Mouse (Mus musculus) cerebellum, postnatal 36 days (tissue): ENCODE measurements around the gene Nr4a1.

Source experiments
- DNase-seq, 2 experiments: peaks; one replicate each; pipeline ENCODE4 v3.0.0; 2021 to 2022; ENCODE audit warnings: mixed read lengths in 2 of 2

The Nr4a1 gene

DNA sequence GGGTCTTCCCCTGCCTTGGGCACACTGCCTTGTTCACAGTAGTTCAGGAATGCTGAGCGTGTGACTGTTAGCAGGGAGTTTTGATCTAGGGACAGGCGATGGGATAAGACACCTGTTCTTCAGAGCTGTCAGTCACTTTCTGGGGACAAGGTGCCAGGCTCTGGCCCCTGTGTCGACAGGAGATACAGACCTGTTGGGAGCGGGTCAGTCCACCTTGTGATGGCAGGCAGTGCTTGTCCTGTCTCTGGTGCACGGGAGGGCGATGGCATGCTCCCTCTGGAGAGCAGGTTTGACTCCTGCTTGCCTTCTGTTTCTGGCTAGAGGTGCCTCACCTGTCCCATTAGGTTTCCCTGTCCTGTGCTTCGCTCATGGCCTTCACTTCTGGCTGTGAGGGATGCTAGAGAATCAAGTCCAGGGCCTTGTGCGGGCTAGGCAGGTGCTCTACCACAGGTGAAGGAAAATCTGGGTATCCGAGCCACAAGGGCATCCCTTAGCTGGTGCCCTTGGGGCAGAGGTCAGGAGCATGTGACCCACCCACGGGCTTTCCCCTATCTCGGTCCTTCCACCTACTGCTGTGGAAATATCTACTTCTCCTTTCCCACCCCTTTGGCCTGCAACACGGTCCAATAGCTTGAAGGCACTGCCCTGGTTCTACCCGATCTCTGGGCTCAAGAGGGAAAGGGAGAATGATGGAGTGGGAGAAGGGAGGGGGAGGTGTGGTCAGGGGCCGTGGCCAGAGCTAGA lies 2.6 kb downstream of the Nr4a1 start:
- DNase-seq, result no peak

DNA sequence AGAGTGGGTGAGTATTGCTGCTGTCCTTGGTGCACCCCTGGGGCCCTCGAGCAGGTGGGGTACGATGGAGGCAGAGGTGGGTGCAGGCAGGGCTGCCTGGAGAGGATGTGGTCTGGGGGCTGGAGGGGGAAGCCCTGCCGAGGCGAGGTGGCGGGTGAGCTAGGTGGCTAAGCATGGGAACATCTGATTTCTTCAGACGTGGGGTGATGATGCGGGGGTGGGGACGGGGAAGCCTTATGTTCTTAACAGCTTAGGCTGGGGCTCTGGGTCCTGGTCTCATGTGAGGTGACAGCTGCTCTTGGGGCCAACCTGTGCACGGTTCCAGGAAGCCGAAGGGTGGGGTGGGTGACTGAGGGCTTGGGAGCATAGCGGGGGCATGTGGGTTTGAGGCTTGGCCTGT lies 4.4 kb downstream of the Nr4a1 start:
- no peak for DNase-seq

DNA sequence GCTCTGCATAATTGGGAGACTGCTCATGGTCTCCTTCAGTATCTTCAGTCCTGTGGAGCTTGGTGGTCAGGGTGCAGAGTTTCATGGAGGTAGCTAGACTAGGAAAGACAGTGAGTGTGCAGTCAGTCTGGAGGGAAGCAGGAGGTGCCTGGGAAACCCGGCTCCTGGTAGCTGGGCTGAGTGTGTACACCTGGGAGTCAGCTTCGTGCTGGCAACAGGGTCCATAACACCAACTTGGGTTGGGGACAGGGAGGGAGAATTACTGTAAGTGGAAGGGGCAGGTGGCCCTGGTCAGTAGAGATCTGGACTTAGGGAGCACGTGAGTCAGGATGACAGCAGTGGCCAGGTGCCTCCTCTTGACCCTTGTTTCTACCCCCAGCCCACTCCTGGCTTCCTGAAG lies 5.9 kb downstream of the Nr4a1 start:
- DNase-seq, result no peak

GRCm38 (mm10) chr15:101260387-101260786 lies 6.3 kb downstream of the Nr4a1 start:
- DNase-seq, result peak; percentile 27 to 35

- DNase-seq, result no peak
Observed at GRCm38 (mm10) chr15:101260874-101261622, 7.0 kb downstream of the Nr4a1 start.

GRCm38 (mm10) chr15:101262502-101262901 lies 8.4 kb downstream of the Nr4a1 start:
- no peak for DNase-seq

- DNase-seq, result peak; percentile 85 to 87
Observed at GRCm38 (mm10) chr15:101266132-101266963, 12.3 kb downstream of the Nr4a1 start.

DNA sequence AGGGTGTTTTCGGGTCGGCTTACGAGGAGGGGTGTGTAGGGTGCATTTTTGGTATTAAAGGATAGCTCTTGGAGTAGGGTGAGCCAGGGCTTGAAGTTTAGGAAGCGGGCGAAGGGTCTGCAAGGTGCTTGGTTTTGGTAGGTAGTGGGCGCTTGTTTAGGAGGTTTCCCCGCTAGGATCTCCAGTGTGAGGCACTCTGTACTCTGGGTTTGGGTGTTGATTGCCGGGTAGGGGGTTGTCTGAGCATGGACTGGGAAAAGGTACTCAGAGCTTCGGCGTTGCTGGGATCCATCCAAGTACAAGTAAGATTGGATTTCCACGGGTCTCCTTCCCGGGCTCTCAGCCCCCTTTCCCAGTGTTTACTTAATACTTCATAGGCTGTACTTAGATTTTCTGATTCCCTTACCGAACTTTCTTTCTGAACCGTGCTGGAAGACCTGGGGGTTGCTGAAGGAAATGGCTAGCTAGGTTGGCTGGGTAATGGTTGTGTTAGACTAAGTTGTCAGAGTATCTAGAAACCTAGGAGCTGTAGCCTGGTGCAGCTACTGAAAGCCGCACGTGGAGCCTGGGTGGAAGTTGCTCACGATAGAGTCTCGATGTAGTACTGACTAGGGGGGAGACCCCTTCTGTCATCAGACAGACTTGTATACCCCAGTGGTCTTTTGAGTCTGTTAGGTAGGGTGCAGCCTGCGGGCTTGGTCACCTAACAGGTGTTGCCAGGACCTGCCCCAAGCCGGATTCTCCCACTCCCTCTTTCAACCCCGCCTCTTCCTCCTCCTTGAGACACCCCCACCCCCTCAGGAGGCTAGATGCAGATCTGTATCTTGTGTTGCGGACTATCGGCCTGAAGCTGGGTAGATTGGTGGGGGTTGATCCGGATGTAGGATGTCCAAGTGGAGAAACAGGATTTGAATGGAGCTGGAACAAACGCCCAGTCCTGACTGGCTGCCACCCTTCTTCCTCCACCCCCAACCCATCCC lies 13.3 kb downstream of the Nr4a1 start:
- no peak for DNase-seq

DNA sequence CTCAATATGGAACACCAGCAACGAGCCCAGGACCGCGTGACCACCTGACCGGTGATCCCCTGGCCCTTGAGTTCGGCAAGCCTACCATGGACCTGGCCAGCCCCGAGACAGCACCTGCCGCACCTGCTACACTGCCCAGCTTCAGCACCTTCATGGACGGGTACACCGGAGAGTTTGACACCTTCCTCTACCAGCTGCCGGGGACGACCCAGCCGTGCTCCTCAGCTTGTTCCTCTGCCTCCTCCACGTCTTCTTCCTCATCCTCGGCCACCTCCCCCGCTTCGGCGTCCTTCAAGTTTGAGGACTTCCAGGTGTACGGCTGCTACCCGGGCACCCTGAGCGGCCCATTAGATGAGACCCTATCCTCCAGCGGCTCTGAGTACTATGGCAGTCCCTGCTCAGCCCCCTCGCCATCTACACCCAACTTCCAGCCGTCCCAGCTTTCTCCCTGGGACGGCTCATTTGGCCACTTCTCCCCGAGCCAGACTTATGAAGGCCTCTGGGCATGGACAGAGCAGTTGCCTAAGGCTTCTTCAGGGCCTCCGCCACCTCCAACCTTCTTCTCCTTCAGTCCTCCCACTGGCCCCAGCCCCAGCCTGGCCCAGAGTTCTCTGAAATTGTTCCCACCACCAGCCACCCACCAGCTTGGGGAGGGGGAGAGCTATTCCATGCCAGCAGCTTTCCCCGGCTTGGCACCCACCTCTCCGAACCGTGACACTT lies 16.2 kb downstream of the Nr4a1 start:
- no peak for DNase-seq

- DNase-seq, result no peak
Observed at GRCm38 (mm10) chr15:101271107-101271506, 17.0 kb downstream of the Nr4a1 start.

DNA sequence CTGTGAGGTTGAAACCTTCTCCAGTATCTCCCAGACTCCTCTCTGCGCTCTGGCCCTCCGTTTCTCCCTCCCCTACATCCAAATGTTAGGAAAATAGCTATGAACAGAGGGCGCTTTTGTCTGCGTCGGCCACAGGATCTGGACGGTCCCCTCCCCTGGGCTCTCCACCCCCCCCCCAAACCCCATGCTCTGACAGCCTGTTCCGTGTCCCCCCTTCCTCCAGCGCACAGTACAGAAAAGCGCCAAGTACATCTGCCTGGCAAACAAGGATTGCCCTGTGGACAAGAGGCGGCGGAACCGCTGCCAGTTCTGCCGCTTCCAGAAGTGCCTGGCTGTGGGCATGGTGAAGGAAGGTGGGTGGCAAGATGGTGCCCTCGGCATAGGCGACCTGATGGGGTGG lies 17.4 kb downstream of the Nr4a1 start:
- no peak for DNase-seq

GRCm38 (mm10) chr15:101274380-101274779 lies 20.3 kb downstream of the Nr4a1 start:
- DNase-seq, result no peak

- no peak for DNase-seq
Observed at GRCm38 (mm10) chr15:101277351-101277899, 23.4 kb downstream of the Nr4a1 start.

DNA sequence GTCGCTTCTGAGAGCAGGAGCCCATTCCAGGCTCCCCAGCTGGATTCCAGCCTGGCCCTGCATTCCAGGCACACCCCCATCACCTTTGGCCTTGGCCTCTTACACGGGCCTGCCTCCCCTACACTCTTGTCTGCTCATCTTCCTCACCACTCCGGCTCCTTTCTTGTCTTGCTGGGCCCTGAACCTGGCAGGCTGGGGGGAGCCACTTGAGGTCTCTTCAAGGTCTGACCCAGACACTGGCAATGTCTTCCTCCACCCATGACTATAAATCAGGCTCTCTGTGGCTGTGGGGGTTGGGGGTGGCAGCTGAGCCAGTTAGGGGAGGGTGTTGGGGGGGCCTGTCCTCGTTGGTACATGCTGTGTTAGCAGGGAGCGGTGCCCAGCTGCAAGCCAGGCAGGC lies 24.5 kb downstream of the Nr4a1 start:
- DNase-seq, result no peak

GRCm38 (mm10) chr15:101279430-101279999 lies 25.4 kb downstream of the Nr4a1 start:
- no peak for DNase-seq

DNA sequence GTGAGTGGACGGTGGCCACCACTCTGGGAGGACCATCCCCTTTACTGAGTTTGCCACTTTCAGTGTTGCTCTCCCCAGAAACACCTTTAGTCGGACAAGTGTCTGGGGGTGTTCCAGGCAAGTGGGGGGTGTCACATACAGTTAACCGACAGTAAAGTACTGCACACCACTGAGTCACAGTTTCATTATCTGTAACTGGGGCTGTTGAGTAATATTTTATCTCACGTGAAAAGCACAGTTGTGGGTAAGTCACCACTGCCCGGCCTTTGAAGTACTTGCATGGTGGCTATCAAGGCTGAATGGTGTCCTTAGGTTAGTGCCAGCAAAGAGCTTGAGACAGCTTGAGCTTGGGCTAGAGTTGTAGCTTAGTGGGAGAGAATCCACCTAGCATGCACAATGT lies 28.4 kb downstream of the Nr4a1 start:
- no peak for DNase-seq

- peak; percentile 63 to 72 for DNase-seq
Observed at GRCm38 (mm10) chr15:101283183-101283910, 29.3 kb downstream of the Nr4a1 start.

DNA sequence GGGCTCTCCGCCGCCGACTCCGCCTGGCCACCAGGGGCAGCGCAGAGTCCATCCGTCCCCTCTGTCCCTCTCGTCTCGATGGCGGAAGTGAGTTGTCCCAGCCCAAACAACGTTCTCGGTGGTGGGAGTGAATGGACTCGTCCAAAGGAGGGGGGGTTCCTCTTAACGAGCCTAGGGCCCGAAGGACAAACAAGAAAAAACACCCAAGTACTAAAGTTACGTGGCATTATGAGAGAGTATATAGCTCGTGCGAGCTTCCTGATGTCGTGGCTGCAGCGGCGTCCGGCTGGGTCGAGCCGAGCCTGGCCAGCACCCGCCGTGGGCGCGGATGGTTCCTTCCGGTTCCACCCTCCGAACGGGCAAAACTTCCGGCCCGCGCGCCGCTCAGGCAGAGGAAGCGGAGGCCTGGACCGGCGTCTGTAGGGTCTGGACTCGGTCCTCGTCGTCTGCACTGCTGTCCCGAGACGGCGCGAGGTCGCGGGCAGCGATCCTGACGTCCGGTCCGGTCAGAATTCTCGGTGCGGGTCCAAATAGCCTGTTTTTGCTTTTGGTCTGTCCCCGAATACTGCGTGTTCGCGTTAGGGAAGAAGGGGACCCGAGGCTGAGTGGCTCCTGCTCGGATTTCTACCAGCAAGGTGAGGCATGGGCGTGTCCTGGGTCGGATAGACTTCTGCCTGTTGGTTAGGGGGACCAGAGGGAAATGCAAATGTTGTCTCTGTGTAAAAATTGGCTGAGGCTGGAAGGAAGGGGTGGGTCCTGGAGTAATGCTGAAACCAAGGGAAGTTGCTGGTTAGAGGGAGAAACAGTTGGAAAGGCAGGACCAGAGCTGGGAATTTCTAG lies 30.1 kb downstream of the Nr4a1 start, which contains the start of gene Atg101:
TSS of gene Atg101 (plus strand) at position 362 of the 840 bp plus-strand sequence.
- DNase-seq, result peak; percentile 90 to 91
